Mouse (Mus musculus) liver, embryonic 14.5 days (tissue): ENCODE measurements around the gene Abhd4.

ENCODE experiments used
- CTCF ChIP-seq: IDR thresholded peaks from 2 replicates; pipeline ENCODE4 v1.5.1; 2016; ENCODE audit warnings: antibody characterized with exemption, low read depth, control low read depth
- EP300 ChIP-seq: IDR thresholded peaks from 2 replicates; pipeline ENCODE4 v1.6.1; 2016; ENCODE audit warnings: antibody characterized with exemption, low read depth

DNA sequence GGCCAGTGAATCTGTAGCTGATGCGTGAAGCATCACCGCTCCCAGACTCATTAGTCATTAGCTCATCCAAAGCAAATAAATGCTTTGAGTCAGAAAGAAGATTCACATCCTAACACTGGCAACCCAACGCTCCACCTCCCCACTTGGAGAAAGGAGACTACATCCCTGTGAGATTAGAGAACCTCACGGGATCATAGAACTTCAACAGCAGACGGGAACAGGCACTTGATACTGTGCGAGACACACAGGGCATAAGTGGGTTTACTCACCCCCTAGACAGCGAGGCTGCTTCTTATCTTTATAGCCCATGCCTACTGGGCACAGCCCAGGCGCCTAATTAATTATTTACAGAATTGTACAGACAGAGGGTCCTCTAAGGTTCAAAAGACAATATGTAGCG is 21.8 kb upstream of the Abhd4 start:
- TF ChIP-seq CTCF = no peak
- no peak for TF ChIP-seq EP300
